Mouse (Mus musculus) limb, embryonic 14.5 days (tissue): ENCODE measurements around the gene Spata33. TPM values are rescaled to one million over a fixed set of nuclear protein-coding genes. Genes with fewer than 3 reads are reported as not detected.

Experiments
- ATAC-seq: fragments of 200-750 bp; cut with Nextera tagmentation; 2 replicates; pipeline ENCODE4 v1.8.0; 2017; ENCODE audit warnings: low read depth, moderate number of reproducible peaks, moderate TSS enrichment; ENCODE audit not compliant: low FRiP score
- DNase-seq: peaks from one replicate; pipeline ENCODE4 v3.0.0-alpha.2; 2015; ENCODE audit warnings: low spot score
- H3K27ac ChIP-seq: fragments of 300-500 bp; sonication (generic); replicated peaks from 2 replicates; pipeline ENCODE4 v1.5.1; 2014; ENCODE audit warnings: low read depth, mild to moderate bottlenecking, low read length, moderate library complexity, mixed read lengths
- H3K27me3 ChIP-seq: fragments of 300-500 bp; sonication (generic); 2 replicates; pipeline ENCODE4 v1.6.1; 2014; ENCODE audit warnings: low read length, mixed read lengths; ENCODE audit not compliant: control insufficient read depth, insufficient read depth
- H3K36me3 ChIP-seq: fragments of 300-500 bp; sonication (generic); 2 replicates; pipeline ENCODE4 v1.6.1; 2014; ENCODE audit warnings: mild to moderate bottlenecking, low read length, moderate library complexity, mixed read lengths; ENCODE audit not compliant: control insufficient read depth, insufficient read depth
- H3K4me1 ChIP-seq: fragments of 300-500 bp; sonication (generic); 2 replicates; pipeline ENCODE4 v1.6.1; 2014; ENCODE audit warnings: antibody characterized with exemption, low read length, mixed read lengths; ENCODE audit not compliant: control insufficient read depth, insufficient read depth
- H3K4me2 ChIP-seq: fragments of 300-500 bp; sonication (generic); replicated peaks from 2 replicates; pipeline ENCODE4 v1.6.1; 2014; ENCODE audit warnings: low read depth, mild to moderate bottlenecking, low read length, moderate library complexity; ENCODE audit not compliant: severe bottlenecking
- H3K4me3 ChIP-seq: fragments of 300-500 bp; sonication (generic); replicated peaks from 2 replicates; pipeline ENCODE4 v1.5.1; 2014; ENCODE audit warnings: low read length
- H3K9ac ChIP-seq: fragments of 300-500 bp; sonication (generic); 2 replicates; pipeline ENCODE4 v1.6.1; 2014; ENCODE audit warnings: mild to moderate bottlenecking, low read depth, low read length, moderate library complexity; ENCODE audit not compliant: severe bottlenecking
- H3K9me3 ChIP-seq: fragments of 300-500 bp; sonication (generic); 2 replicates; pipeline ENCODE4 v1.6.1; 2016; ENCODE audit warnings: low read length; ENCODE audit not compliant: control insufficient read depth
- POLR2A ChIP-seq: fragments of 200-500 bp; IDR thresholded peaks from 2 replicates; pipeline ENCODE4 v1.8.0; 2012; ENCODE audit warnings: inconsistent platforms, mild to moderate bottlenecking, moderate library complexity, borderline replicate concordance; ENCODE audit not compliant: insufficient read depth, insufficient read length; ENCODE audit errors: extremely low read depth
- WGBS: fragments of 180-500 bp; shearing (Covaris S2); extraction: QIAGEN DNeasy Blood & Tissue Kit; methylation state at CpG from one replicate; pipeline ENCODE4 v1.1.7; 2014; 5-methylcytosine and 5-hydroxymethylcytosine counted together
- polyA plus RNA-seq, 2 experiments: library from polyadenylated mRNA; depleted of rRNA in 1 of 2; stranded (reverse) in 1 of 2; unstranded in 1 of 2; fragments of >200 nt; fragmentation: Nextera tagmentation in 1 of 2; extraction: Ambion mirVana in 1 of 2; gene quantifications; 2 replicates each; pipeline versions ENCODE4 v1.2.1 to v1.2.3; 2012 to 2014

The Spata33 gene
- polyA plus RNA-seq (2012; rRNA removed) (4.9 and 6.0 TPM in 2 replicates), polyA plus RNA-seq (2014; fragmentation: Nextera tagmentation; extraction: Ambion mirVana) (4.0 and 6.6 TPM in 2 replicates)

DNA sequence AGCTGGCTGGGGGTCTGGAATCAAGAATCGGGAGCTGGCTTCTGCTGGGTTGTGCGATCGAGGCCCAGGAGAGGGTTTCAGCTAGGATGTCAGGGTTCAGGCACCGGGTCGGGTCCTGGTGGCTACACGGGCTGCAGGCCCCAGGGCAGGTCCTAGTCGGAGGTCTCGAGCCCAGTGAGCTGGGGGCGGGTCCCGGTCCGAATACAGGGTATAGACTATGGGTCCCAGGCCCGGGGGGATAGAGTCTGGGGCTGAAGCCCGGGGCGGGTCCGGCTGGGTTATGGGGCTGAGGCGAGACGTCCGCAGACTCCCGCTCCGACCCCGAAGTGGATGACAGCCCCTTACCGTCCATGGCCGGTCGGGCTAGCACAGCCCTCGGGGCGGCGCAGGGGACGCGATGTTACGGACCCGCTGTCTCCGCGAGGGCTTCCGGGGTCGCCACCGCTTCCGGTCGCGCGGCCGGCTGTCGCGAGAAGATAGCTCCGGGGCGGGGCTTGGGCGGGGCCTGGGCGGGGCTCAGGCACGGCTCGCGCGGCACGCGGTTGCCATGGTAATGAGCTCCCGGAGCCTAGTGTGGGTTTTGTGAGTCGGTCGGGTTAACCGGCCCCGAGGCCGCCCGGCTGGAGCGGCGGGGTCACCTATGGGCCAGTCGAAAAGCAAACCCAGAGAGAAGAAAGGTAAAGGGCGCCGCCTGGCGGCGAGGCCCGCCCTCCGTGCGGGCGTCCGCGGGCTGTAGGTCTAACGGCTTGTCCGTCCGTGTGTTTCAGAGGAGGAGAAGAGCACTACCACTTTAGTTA lies at the start of gene Spata33, which contains the start of gene Chmp1a:
Gene Spata33 (plus strand): TSS at position 512 of the 797 bp plus-strand sequence.
Gene Chmp1a (minus strand): TSS at position 443 of the 797 bp plus-strand sequence.
- Histone ChIP-seq H3K9me3 (no peaks in the 10 kb centered on the region), H3K9ac (peak within 1 kb of the TSS; percentile 86), H3K4me1 (peaks cover 14% of the 10 kb centered on the region), H3K36me3 (peaks cover 30% of the 10 kb centered on the region), H3K27me3 (no peaks in the 10 kb centered on the region), H3K4me3 (peak within 1 kb of the TSS; percentile 68), H3K27ac (no peak within 1 kb of the TSS), H3K4me2 (peak within 1 kb of the TSS; percentile 87)
- peak; percentile 61; the same call in 1 of the 2 replicates for TF ChIP-seq POLR2A
- WGBS = under 1% methylated on average over 65 of the region's 76 CpGs
- peak; percentile 90 for DNase-seq
- ATAC-seq = peak; percentile 95

- Histone ChIP-seq H3K4me3 (no peak overlapping the region), H3K9me3 (no peaks in the 10 kb centered on the region; the same call in 1 of the 2 replicates), H3K4me2 (no peak overlapping the region), H3K27me3 (no peaks in the 10 kb centered on the region), H3K9ac (no peak overlapping the region), H3K36me3 (no peaks in the 10 kb centered on the region), H3K4me1 (peaks cover 7% of the 10 kb centered on the region), H3K27ac (no peak overlapping the region)
- DNase-seq = no peak
- 56% methylated on average over 3 of the region's 3 CpGs for WGBS
- no peak for TF ChIP-seq POLR2A
- no peak for ATAC-seq
These were observed 31.2 kb upstream of the Spata33 start for GRCm38 (mm10) chr8:123181391-123181790.

DNA sequence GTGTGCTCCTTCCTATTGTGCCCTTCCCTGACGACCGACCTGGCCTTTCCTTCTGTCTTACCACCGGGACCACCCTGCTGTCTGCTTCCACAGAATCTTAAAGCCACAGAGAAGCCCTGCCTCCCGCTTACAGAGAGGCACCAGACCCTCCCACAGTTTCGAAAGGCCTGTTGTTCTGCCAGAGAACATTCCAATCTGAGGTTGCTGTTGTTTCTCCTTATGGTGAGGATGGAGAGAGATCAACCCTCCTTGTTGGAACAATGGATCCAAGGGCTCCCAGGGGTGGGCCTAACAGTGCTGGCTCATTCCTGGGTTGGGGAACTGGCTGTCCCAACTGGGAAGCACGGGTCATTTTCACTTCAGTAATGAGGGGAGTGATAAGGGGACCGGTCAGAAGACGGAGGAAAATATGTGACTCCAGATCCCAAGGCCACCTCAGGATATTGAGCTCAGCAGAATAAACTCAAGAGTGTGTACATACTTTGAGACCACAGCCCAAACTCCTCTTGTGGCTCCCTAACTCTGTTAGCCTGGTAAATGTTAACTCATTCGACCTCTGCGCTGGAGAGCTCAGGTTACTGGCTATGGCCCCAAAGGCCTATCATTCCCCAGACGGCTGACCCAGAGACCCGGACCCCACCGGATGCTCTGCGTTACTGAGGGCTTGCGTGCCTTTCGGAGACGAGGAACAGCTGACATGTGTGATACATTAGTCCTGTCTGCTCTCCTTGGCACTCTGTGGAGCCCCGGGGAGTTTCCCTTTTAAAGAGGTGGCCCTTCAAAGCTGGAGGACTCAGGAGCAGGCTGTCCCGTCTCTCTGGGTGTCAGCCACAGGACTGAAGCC lies 26.8 kb upstream of the Spata33 start, which contains the start of gene Dpep1:
Gene Dpep1 (plus strand): TSS at position 677 of the 844 bp plus-strand sequence.
- 17% methylated on average over 19 of the region's 19 CpGs for WGBS
- peak; percentile 38; the same call in 1 of the 2 replicates for ATAC-seq

DNA sequence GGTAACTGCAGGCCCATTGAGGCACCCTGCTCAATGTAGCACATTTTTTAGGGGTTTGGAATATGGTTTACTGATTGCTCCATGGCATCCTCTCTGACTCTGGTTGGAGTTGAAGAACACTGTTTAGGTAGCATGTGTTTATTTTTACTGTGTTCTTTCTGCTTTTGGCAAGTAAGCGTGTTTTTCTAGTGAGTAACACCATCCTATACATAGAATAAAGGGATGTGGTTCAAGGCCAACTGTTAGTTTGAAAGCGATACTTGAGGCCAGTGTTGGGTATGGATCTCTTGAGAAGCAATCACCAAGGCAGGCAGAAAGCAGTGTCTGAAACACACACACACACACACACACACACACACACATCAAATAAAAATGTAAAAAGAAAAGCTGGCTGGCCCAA lies 24.6 kb upstream of the Spata33 start:
- WGBS = 89% methylated on average over 2 of the region's 2 CpGs
- H3K9me3 ChIP-seq = no peaks in the 10 kb centered on the region
- no peak overlapping the region for H3K4me2 ChIP-seq
- H3K36me3 ChIP-seq = no peaks in the 10 kb centered on the region
- H3K27ac ChIP-seq = no peak overlapping the region
- H3K27me3 ChIP-seq = no peaks in the 10 kb centered on the region
- H3K4me1 ChIP-seq = peaks cover 11% of the 10 kb centered on the region
- H3K9ac ChIP-seq = no peak overlapping the region
- no peak overlapping the region for H3K4me3 ChIP-seq
- DNase-seq = no peak
- TF ChIP-seq POLR2A = no peak
- no peak for ATAC-seq

More for the DNA sequence above, 26.8 kb upstream of the Spata33 start, which contains the start of gene Dpep1:
- peaks cover 11% of the 10 kb centered on the region for H3K4me1 ChIP-seq
- H3K36me3 ChIP-seq = no peaks in the 10 kb centered on the region
- no peak for TF ChIP-seq POLR2A
- H3K27ac ChIP-seq = peak within 1 kb of the TSS; percentile 9
- H3K9ac ChIP-seq = 0 out of 2 replicates have a peak within 1 kb of the TSS, but pooled peaks have one; percentile 18
- H3K27me3 ChIP-seq = no peaks in the 10 kb centered on the region
- H3K4me3 ChIP-seq = no peak within 1 kb of the TSS
- no peaks in the 10 kb centered on the region for H3K9me3 ChIP-seq
- DNase-seq = no peak
- no peak within 1 kb of the TSS for H3K4me2 ChIP-seq

GRCm38 (mm10) chr8:123188841-123189240 lies 23.8 kb upstream of the Spata33 start:
- no peak overlapping the region for H3K4me3 ChIP-seq
- no peak for DNase-seq
- ATAC-seq = no peak
- peaks cover 11% of the 10 kb centered on the region for H3K4me1 ChIP-seq
- TF ChIP-seq POLR2A = no peak
- no peak overlapping the region for H3K9ac ChIP-seq
- no peaks in the 10 kb centered on the region for H3K27me3 ChIP-seq
- H3K9me3 ChIP-seq = no peaks in the 10 kb centered on the region
- 81% methylated on average over 7 of the region's 7 CpGs for WGBS
- H3K36me3 ChIP-seq = no peaks in the 10 kb centered on the region
- H3K4me2 ChIP-seq = no peak overlapping the region
- H3K27ac ChIP-seq = no peak overlapping the region
